Mouse (Mus musculus) spleen, adult 2 months (tissue): Measurements from ENCODE around the gene Klhdc3.

ENCODE experiments used
- CTCF ChIP-seq: fragments of 200-500 bp; IDR thresholded peaks from 2 replicates; pipeline ENCODE4 v1.5.1; 2011; ENCODE audit warnings: mild to moderate bottlenecking, inconsistent platforms; ENCODE audit not compliant: insufficient read depth, insufficient read length, insufficient replicate concordance; ENCODE audit errors: extremely low read depth
- POLR2A ChIP-seq: fragments of 200-500 bp; IDR thresholded peaks from 2 replicates; pipeline ENCODE4 v1.6.1; 2011; ENCODE audit warnings: low read depth, low read length, inconsistent platforms

DNA sequence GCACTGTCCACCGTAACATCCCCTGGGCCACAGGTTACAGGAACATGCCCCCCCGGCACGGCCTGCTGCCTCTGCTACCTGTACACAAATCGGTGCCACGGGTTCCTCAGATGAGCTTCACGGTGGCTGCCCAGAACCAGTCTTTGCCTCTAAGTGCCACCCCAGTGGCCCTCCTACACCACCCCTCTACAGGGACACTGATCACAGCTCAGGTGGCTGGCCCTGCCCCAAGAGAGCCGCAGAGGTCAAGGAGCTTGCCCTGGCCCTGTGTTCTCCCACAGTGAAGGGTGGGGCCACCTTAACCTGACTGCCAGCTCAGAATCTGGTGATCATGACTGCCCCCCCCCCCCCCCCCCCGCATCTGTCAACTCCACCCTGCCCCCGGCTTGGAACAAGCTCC lies 2.3 kb downstream of the Klhdc3 start, which contains the start of gene Mea1:
- TF ChIP-seq CTCF (no peak), POLR2A (no peak)
